Mouse (Mus musculus) megakaryocyte, embryonic 14.5 days (primary cell): ENCODE measurements around the gene Itln1.

Source experiments
- FLI1 ChIP-seq: IDR thresholded peaks from 2 replicates; pipeline ENCODE4 v1.6.1; 2012; ENCODE audit warnings: low read length, inconsistent platforms, mixed read lengths
- GATA1 ChIP-seq: IDR thresholded peaks from 3 replicates; pipeline ENCODE4 v1.6.1; 2012; ENCODE audit warnings: mixed read lengths, low read length, inconsistent platforms, borderline replicate concordance

GRCm38 (mm10) chr1:171503592-171504291 is 31.4 kb downstream of the Itln1 start:
- no peak for TF ChIP-seq GATA1
- TF ChIP-seq FLI1 = no peak; the same call in 1 of the 2 replicates
